Mouse (Mus musculus): ENCODE results near the gene Tmem88.

DNA sequence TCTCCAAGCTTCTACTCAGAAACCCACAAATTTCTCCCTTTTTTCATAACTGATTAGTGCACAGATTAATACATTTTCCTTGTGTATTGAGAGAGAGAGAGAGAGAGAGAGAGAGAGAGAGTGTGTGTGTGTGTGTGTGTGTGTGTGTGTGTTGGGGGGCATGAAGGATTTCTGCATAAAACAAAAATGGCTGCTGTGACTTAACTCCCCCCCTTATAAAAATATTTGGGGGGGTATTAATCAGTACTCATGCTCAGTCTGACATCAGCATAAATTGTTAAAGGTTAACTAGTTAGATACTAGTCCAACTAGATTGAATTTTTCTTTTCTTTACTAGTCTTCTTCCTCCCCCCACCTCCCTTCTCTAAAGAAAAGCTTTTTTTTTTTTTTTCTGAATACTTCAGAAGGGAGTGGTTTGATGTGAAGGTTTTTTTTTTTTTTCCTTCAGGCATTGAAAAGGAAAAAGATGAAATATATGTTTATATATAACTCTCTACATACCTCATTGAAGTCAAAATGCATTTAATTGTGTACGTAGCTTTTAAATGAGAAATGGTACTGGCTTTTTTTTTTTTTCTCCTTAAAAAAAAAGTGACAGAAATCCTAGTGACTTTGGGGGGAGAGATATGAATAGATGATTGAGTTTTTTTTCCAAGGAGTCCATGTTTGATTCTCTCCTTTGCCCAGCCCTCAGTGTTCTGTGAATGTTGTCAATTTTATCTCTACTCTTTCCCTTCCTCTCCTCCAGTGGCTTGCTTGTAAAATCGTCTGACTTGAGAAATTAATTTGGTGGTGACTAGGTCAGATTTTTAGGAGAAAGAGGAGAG, 27.8 kb downstream of the Tmem88 start:
- TF ChIP-seq POLR2A (IDR thresholded peaks at IDR 0.05; ENCODE audit: low read depth, low read length) (no peak), CTCF (IDR thresholded peaks at IDR 0.05; ENCODE audit: extremely low read depth, insufficient read length, insufficient replicate concordance, low read depth, low read length) (no peak)

All from small intestine, adult 2 months (tissue).